Mouse (Mus musculus) ovary, adult 2 months (tissue): ENCODE data around the gene Trmt10c. TPM values are rescaled to one million over a fixed set of nuclear protein-coding genes. Genes with fewer than 3 reads are reported as not detected.

Source experiments
- polyA plus RNA-seq: library from polyadenylated mRNA; depleted of rRNA; stranded (reverse); fragments of >200 nt; gene quantifications from 2 replicates; pipeline ENCODE4 v1.2.3, GENCODE M21; 2012; rRNA removed

Gene Trmt10c
- 4.0 and 5.1 TPM in 2 replicates for polyA plus RNA-seq

DNA sequence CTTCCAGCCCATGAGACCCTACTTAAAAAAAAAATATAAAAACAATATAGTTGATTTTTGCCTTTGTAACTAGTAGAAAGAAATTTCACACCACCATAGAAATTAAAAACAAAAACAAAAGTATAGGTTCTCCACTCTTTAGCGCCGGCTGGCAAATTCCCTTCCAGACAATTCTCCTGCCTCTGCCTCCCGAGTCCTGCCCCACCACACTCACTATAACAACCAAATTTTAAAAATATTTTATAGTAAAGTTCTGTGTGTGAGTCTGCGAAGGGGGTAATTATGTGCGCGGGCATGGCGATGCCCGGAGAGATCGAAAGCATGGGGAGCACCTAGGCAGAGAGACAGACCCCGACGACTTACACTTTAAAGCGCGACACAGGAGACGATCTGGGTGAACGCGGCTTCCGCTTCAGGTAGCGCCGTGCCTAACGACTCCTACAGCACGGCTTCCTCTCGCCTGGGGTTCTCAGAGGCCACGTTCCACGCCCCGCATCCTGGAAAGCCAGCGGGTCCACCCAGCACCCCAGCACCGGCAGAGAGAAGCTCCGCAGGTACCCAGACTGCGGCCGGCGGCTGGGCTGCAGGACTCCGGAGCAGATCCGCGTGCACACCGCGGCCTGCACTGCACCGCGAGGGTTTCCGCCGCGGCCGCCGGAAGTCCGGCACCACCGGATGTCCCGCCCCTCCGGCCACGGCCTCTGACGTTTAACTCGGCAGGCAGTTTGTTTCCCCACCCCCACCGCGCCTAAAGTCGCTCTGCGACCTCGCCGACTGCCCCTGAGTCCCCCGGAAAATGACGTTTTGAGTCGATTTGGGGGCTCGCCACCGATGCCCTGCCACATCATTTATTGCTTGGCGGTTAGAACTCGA lies at the start of gene Trmt10c:
Trmt10c (minus strand) TSS at position 682 of the 873 bp plus-strand sequence.

DNA sequence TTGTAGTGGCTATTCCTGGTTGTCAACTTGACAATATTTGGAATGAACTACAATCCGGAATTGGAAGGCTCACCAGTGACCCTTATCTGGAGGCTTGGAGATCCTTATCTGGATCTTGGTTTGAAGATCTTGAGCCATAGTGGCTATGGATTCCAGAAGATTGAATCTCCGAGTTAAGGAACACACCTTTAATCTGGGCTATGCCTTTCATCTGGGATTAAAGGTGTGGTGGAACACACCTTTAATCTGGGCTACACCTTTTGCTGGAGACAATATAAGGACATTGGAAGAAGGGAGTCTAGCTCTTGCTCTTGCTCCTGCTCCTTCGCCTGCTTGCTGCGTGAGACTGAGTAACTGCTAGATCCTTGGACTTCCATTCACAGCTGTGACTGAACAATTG lies 10.4 kb upstream of the Trmt10c start, which contains the start of gene Senp7:
Senp7 (plus strand) TSS at position 301 of the 400 bp plus-strand sequence.

DNA sequence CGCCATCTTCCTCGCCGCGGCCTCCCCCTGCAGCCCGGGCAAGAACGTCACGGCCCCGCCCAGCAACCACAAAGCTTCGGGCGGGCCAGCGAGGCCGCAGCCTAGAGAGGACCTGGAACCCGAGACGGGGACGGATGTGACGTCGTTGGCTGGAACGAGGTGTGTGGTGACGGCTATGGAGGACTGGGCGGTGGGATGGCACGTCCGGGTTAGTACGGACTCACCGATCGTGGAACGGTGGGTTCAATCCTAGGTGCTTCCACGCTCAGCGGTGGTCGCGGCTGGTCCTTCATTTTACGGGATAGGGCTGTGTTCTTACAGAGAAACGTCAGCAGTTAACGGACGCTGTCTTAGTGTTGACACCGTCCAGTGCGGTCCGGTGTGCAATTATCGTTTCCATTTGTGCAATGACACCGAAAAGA lies 7.9 kb downstream of the Trmt10c start, which contains the start of gene Pcnp:
Pcnp (minus strand) TSS at position 79 of the 422 bp plus-strand sequence.

Other genes starting within 250 kb of the Trmt10c start
- gene Nfkbiz, start 198.9 kb downstream of the Trmt10c start, polyA plus RNA-seq, result 8.4 and 14.3 TPM in 2 replicates
- gene Nxpe3, start 142.5 kb downstream of the Trmt10c start, polyA plus RNA-seq, result 0.53 and 0.75 TPM in 2 replicates
- gene Cep97, start 103.0 kb downstream of the Trmt10c start, polyA plus RNA-seq, result 0.64 and 0.74 TPM in 2 replicates
- 83.0 and 88.8 TPM in 2 replicates for gene Rpl24, start 71.5 kb downstream of the Trmt10c start, polyA plus RNA-seq
- gene Zbtb11, start 63.9 kb downstream of the Trmt10c start, polyA plus RNA-seq, result 5.3 and 6.1 TPM in 2 replicates
- gene Pcnp, start 8.1 kb downstream of the Trmt10c start, polyA plus RNA-seq, result 4.1 and 5.8 TPM in 2 replicates
- 1.3 and 1.9 TPM in 2 replicates for gene Senp7, start 10.5 kb upstream of the Trmt10c start, polyA plus RNA-seq
- 0.03 and 0.09 TPM in 2 replicates for gene Impg2, start 166.5 kb upstream of the Trmt10c start, polyA plus RNA-seq